Comparison of ENCODE assay signal across 8 mouse cellular contexts in genomic region chr14:21682681-21683129, GRCm38 (mm10). TPM values are rescaled to one million over a fixed set of nuclear protein-coding genes. Genes with fewer than 3 reads are reported as not detected.
A peak's percentile ranks its signal among the peaks of the same experiment; 100 is the strongest.
DNase-seq lines count a peak whose midpoint lies in the region; ATAC-seq and TF ChIP-seq lines count a peak whose summit lies in the region.

No protein-coding gene starts in this region.

- WGBS in limb, embryonic 11.5 days, result 1% methylated on average over 9 of the region's 9 CpGs
- WGBS in midbrain, embryonic 13.5 days, result 0% methylated on average over 9 of the region's 9 CpGs

- H3K4me3 ChIP-seq in layer of hippocampus, adult 2 months, result no peak overlapping the region; the same call in 1 of the 2 replicates
- no peak overlapping the region for H3K4me3 ChIP-seq in limb, embryonic 11.5 days (ENCODE audit: low read depth, low read length)
- peak overlapping the region; percentile 15; the same call in 1 of the 2 replicates for H3K4me3 ChIP-seq in midbrain, embryonic 13.5 days (replicated peaks)

- no peak for TF ChIP-seq CTCF in layer of hippocampus, adult 2 months (conservative IDR thresholded peaks at IDR 0.05)

- peaks cover 39% of the 10 kb centered on the region for H3K4me1 ChIP-seq in limb, embryonic 11.5 days (ENCODE audit: control insufficient read depth, insufficient read depth, low read length)
- H3K4me1 ChIP-seq in midbrain, embryonic 13.5 days (replicated peaks), result peaks cover 32% of the 10 kb centered on the region

- peak overlapping the region; percentile 14; the same call in 1 of the 2 replicates for H3K27ac ChIP-seq in layer of hippocampus, adult 2 months
- H3K27ac ChIP-seq in limb, embryonic 11.5 days (replicated peaks; ENCODE audit: low read depth, low read length), result peak overlapping the region; percentile 80
- H3K27ac ChIP-seq in midbrain, embryonic 13.5 days, result peak overlapping the region; percentile 72

- no peak for DNase-seq in layer of hippocampus, adult 2 months (ENCODE audit: low spot score in 2 of 2)
- no peak for DNase-seq in layer of hippocampus, postnatal 14 days (ENCODE audit: low spot score in 2 of 2)
- DNase-seq in embryo, embryonic 10 days (ENCODE audit: low spot score), result peak; percentile 91
- peak; percentile 87 for DNase-seq in limb, embryonic 11.5 days (ENCODE audit: low spot score)
- DNase-seq in testis, postnatal 10 days (ENCODE audit: low spot score), result peak; percentile 79
- DNase-seq in left cerebral cortex, postnatal 36 days (ENCODE audit: low spot score in 2 of 2), result no peak

- no peaks in the 10 kb centered on the region for H3K36me3 ChIP-seq in limb, embryonic 11.5 days (ENCODE audit: control insufficient read depth, insufficient read depth, low read length)
- H3K36me3 ChIP-seq in midbrain, embryonic 13.5 days, result no peaks in the 10 kb centered on the region

- H3K9me3 ChIP-seq in limb, embryonic 11.5 days (ENCODE audit: control insufficient read depth, low read length), result no peaks in the 10 kb centered on the region
- H3K9me3 ChIP-seq in midbrain, embryonic 13.5 days, result no peaks in the 10 kb centered on the region

- peak overlapping the region; percentile 32; the same call in 1 of the 2 replicates for H3K9ac ChIP-seq in limb, embryonic 11.5 days (ENCODE audit: low read length)
- 0 out of 2 replicates have a peak overlapping the region, but pooled peaks have one; percentile 10 for H3K9ac ChIP-seq in midbrain, embryonic 13.5 days (replicated peaks)

- peak overlapping the region; percentile 36 for H3K4me2 ChIP-seq in limb, embryonic 11.5 days (ENCODE audit: low read depth, severe bottlenecking)
- H3K4me2 ChIP-seq in midbrain, embryonic 13.5 days (replicated peaks), result peak overlapping the region; percentile 45

- intact Hi-C loops in left cerebral cortex, postnatal 36 days (cut with DNase I), result no loop called here

- ATAC-seq in hematopoietic stem cell, adult 5-6 weeks (replicated peaks in 1 of 2; ENCODE audit: insufficient read depth in 1 of 2, low FRiP score in 2 of 2, low TSS enrichment in 1 of 2, low read depth in 1 of 2, poor library complexity in 2 of 2, severe bottlenecking in 2 of 2), result peak; percentile 71 to 73
- peak; percentile 33; the same call in 1 of the 2 replicates for ATAC-seq in limb, embryonic 11.5 days (ENCODE audit: insufficient number of reproducible peaks, low FRiP score, low TSS enrichment, low read depth)
- peak; percentile 72 for ATAC-seq in midbrain, embryonic 13.5 days

- no peaks in the 10 kb centered on the region for H3K27me3 ChIP-seq in limb, embryonic 11.5 days (ENCODE audit: control insufficient read depth, insufficient read depth, low read length)
- H3K27me3 ChIP-seq in midbrain, embryonic 13.5 days, result peaks cover 22% of the 10 kb centered on the region

RNA-seq across cellular contexts. Expression of gene Dupd1, which starts 31.7 kb away (rescaled TPM):
- under 1 TPM in 1 of 2 experiments, not detected in 1; 0.42 TPM for total RNA-seq in layer of hippocampus, adult 2 months (2021)
- under 1 TPM; 0.33 to 0.48 TPM for total RNA-seq in layer of hippocampus, postnatal 14 days (2021)
- not detected in 2 replicates for total RNA-seq in hematopoietic stem cell, adult 5-6 weeks (2017)
- polyA plus RNA-seq in limb, embryonic 11.5 days (2014; fragmentation: Nextera tagmentation; extraction: Ambion mirVana), result 0.21 and 0.55 TPM in 2 replicates
- polyA plus RNA-seq in midbrain, embryonic 13.5 days (2015; fragmentation: Nextera tagmentation; extraction: Ambion mirVana), result 0.13 and 0.18 TPM in 2 replicates
- total RNA-seq in left cerebral cortex, postnatal 36 days (2021), result under 1 TPM in 1 of 2 experiments, not detected in 1; 0.37 TPM

Comparison
In these comparisons a context has a peak if more than half of its experiments do, and no peak if none do; other contexts are left out.
1. DNase-seq: peak in embryo, embryonic 10 days (single experiment), limb, embryonic 11.5 days (single experiment) and testis, postnatal 10 days (single experiment); none in layer of hippocampus, adult 2 months (0 of 2), layer of hippocampus, postnatal 14 days (0 of 2) and left cerebral cortex, postnatal 36 days (0 of 2).
2. H3K27ac ChIP-seq: peak in every context shown above with its lines; median percentile 80 in limb, embryonic 11.5 days; 72 in midbrain, embryonic 13.5 days; 14 in layer of hippocampus, adult 2 months.
3. Peak in every context shown above with its lines, with median percentiles within 50 percentile points of each other: ATAC-seq.